In the genomic region with DNA sequence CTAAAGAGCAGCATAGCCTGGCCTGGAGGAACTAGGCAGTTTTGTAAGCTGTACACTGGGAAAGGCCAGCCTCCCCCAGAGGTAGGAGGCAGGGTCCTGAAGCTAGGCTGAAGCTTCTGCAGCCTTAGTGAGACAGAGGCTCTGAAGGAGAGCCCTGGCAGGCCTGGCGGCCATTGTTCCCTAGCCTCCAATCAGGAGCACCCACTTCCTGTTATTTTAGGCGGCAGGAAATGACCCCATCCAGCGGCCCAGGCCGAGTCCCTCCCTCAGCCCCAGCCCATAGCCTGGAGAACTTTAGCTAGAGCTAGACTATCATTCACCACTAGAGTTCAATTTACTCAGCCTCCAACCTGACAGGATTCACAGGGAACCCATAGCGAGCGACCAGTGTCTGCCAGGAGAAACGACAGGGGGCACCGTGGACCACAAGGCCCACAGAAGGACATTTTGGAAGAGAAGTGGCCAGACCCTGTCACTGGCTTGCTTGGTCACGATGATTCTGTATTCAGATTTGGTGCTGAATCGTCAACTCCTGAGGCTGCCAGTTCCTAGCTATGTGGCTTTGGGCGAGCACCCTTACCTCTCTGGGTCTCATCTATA, we compare ENCODE assay signal across 8 mouse cellular contexts. TPM values are rescaled to one million over a fixed set of nuclear protein-coding genes. Genes with fewer than 3 reads are reported as not detected.
DNase-seq lines count a peak whose midpoint lies in the region; ATAC-seq and TF ChIP-seq lines count a peak whose summit lies in the region.

No protein-coding gene starts in this region.

- H3K36me3 ChIP-seq in forebrain, embryonic 16.5 days (ENCODE audit: control insufficient read depth, insufficient read depth) = no peaks in the 10 kb centered on the region
- H3K36me3 ChIP-seq in intestine, embryonic 14.5 days (ENCODE audit: control insufficient read depth, insufficient read depth, low read length) = no peaks in the 10 kb centered on the region
- H3K36me3 ChIP-seq in small intestine, adult 2 months (ENCODE audit: control insufficient read depth, insufficient read depth, low read length) = no peaks in the 10 kb centered on the region

- no peak for TF ChIP-seq CTCF in small intestine, adult 2 months (IDR thresholded peaks at IDR 0.05; ENCODE audit: extremely low read depth, insufficient read length, insufficient replicate concordance, low read depth, low read length)

- no peak overlapping the region for H3K4me2 ChIP-seq in forebrain, embryonic 16.5 days (ENCODE audit: low read length)
- H3K4me2 ChIP-seq in intestine, embryonic 14.5 days (ENCODE audit: low read length) = peak overlapping the region; percentile 3

- H3K4me1 ChIP-seq in forebrain, embryonic 16.5 days (replicated peaks; ENCODE audit: control insufficient read depth, insufficient read depth, low read length) = peaks cover 58% of the 10 kb centered on the region
- H3K4me1 ChIP-seq in intestine, embryonic 14.5 days (replicated peaks; ENCODE audit: control insufficient read depth, insufficient read depth, low read length) = peaks cover 42% of the 10 kb centered on the region
- peaks cover 7% of the 10 kb centered on the region for H3K4me1 ChIP-seq in small intestine, adult 2 months (ENCODE audit: control insufficient read depth, insufficient read depth, insufficient read length, low read length)

- no peak overlapping the region for H3K27ac ChIP-seq in forebrain, embryonic 16.5 days (ENCODE audit: low read length)
- peak overlapping the region; percentile 55 for H3K27ac ChIP-seq in intestine, embryonic 14.5 days (ENCODE audit: low read depth)
- 0 out of 2 replicates have a peak overlapping the region, but pooled peaks have one; percentile 15 for H3K27ac ChIP-seq in small intestine, adult 2 months (ENCODE audit: insufficient read depth, low read depth, low read length)

- no peak for TF ChIP-seq POLR2A in small intestine, adult 2 months (IDR thresholded peaks at IDR 0.05; ENCODE audit: low read depth, low read length)

- no peak overlapping the region for H3K4me3 ChIP-seq in forebrain, embryonic 16.5 days (replicated peaks; ENCODE audit: low read length)
- H3K4me3 ChIP-seq in intestine, embryonic 14.5 days (ENCODE audit: low read depth, low read length) = peak overlapping the region; percentile 5; the same call in 1 of the 2 replicates
- no peak overlapping the region for H3K4me3 ChIP-seq in small intestine, adult 2 months (ENCODE audit: low read depth, low read length)

- DNase-seq in adrenal gland, postnatal 10 days = peak; percentile 51
- no peak for DNase-seq in adrenal gland, postnatal 25 days
- no peak for DNase-seq in intestine, embryonic 14.5 days (ENCODE audit: low spot score)
- peak; percentile 75 to 85 for DNase-seq in lung, adult 18-20 months
- no peak for DNase-seq in cerebellum, adult 11 months

- no peaks in the 10 kb centered on the region for H3K9me3 ChIP-seq in forebrain, embryonic 16.5 days (ENCODE audit: control insufficient read depth, low read length)
- H3K9me3 ChIP-seq in intestine, embryonic 14.5 days (ENCODE audit: control insufficient read depth, low read length) = no peaks in the 10 kb centered on the region

- no peaks in the 10 kb centered on the region for H3K27me3 ChIP-seq in forebrain, embryonic 16.5 days (replicated peaks; ENCODE audit: control insufficient read depth, insufficient read depth, low read length)
- H3K27me3 ChIP-seq in intestine, embryonic 14.5 days (replicated peaks; ENCODE audit: control insufficient read depth, insufficient read depth, low read length) = no peaks in the 10 kb centered on the region
- H3K27me3 ChIP-seq in small intestine, adult 2 months (ENCODE audit: control insufficient read depth, insufficient read depth, low read length) = no peaks in the 10 kb centered on the region

- no peak for ATAC-seq in forebrain, embryonic 16.5 days
- no peak for ATAC-seq in intestine, embryonic 14.5 days (replicated peaks; ENCODE audit: low FRiP score, low TSS enrichment, low read depth)
- no peak for ATAC-seq in erythroblast, adult 5-6 weeks (replicated peaks; ENCODE audit: low FRiP score, poor library complexity, severe bottlenecking)

- peak overlapping the region; percentile 27; the same call in 1 of the 2 replicates for H3K9ac ChIP-seq in forebrain, embryonic 16.5 days (replicated peaks; ENCODE audit: low read depth, low read length)
- 0 out of 2 replicates have a peak overlapping the region, but pooled peaks have one; percentile 2 for H3K9ac ChIP-seq in intestine, embryonic 14.5 days (ENCODE audit: low read length)

- 64% methylated on average over 11 of the region's 11 CpGs for WGBS in forebrain, embryonic 16.5 days
- 59% methylated on average over 11 of the region's 11 CpGs for WGBS in intestine, embryonic 14.5 days
- 66% methylated on average over 11 of the region's 11 CpGs for WGBS in small intestine, adult 2 months

RNA-seq across cellular contexts. Expression of a gene that starts 4.4 kb away (rescaled TPM):
- 10 to 100 TPM; 60.4 to 72.7 TPM for total RNA-seq in adrenal gland, postnatal 10 days (2021)
- total RNA-seq in adrenal gland, postnatal 25 days (2021) = 55.0 and 68.0 TPM in 2 replicates
- polyA plus RNA-seq in forebrain, embryonic 16.5 days (2015; fragmentation: Nextera tagmentation; extraction: Ambion mirVana) = 64.7 and 68.7 TPM in 2 replicates
- polyA plus RNA-seq in intestine, embryonic 14.5 days (2014; fragmentation: Nextera tagmentation; extraction: Ambion mirVana) = 37.8 and 38.0 TPM in 2 replicates
- 40.2 and 47.3 TPM in 2 replicates for polyA plus RNA-seq in small intestine, adult 2 months (2012; rRNA removed)
- total RNA-seq in erythroblast, adult 5-6 weeks (2015; ENCODE audit: low replicate concordance) = 3.3 and 7.3 TPM in 2 replicates
- 7.7 and 17.0 TPM in 2 replicates for total RNA-seq in erythroblast, adult 5-6 weeks (2017; ENCODE audit: low replicate concordance)

RNA-seq across cellular contexts. Expression of a gene that starts 10.4 kb away (rescaled TPM):
- total RNA-seq in adrenal gland, postnatal 10 days (2021) = 10 to 100 TPM; 73.1 to 74.8 TPM
- total RNA-seq in adrenal gland, postnatal 25 days (2021) = 88.0 and 93.9 TPM in 2 replicates
- polyA plus RNA-seq in forebrain, embryonic 16.5 days (2015; fragmentation: Nextera tagmentation; extraction: Ambion mirVana) = 179 and 192 TPM in 2 replicates
- polyA plus RNA-seq in intestine, embryonic 14.5 days (2014; fragmentation: Nextera tagmentation; extraction: Ambion mirVana) = 20.5 and 24.6 TPM in 2 replicates
- polyA plus RNA-seq in small intestine, adult 2 months (2012; rRNA removed) = 12.6 and 21.4 TPM in 2 replicates
- 8.3 and 12.7 TPM in 2 replicates for total RNA-seq in erythroblast, adult 5-6 weeks (2015; ENCODE audit: low replicate concordance)
- total RNA-seq in erythroblast, adult 5-6 weeks (2017; ENCODE audit: low replicate concordance) = 10.7 and 14.2 TPM in 2 replicates

RNA-seq across cellular contexts. Expression of a gene that starts 34.8 kb away (rescaled TPM):
- 1 to 10 TPM; 5.5 to 5.6 TPM for total RNA-seq in adrenal gland, postnatal 10 days (2021)
- 1.7 and 2.4 TPM in 2 replicates for total RNA-seq in adrenal gland, postnatal 25 days (2021)
- polyA plus RNA-seq in forebrain, embryonic 16.5 days (2015; fragmentation: Nextera tagmentation; extraction: Ambion mirVana) = 2.1 and 3.6 TPM in 2 replicates
- polyA plus RNA-seq in intestine, embryonic 14.5 days (2014; fragmentation: Nextera tagmentation; extraction: Ambion mirVana) = 5.3 and 6.7 TPM in 2 replicates
- polyA plus RNA-seq in small intestine, adult 2 months (2012; rRNA removed) = 0.55 and 0.77 TPM in 2 replicates
- not detected in 2 replicates for total RNA-seq in erythroblast, adult 5-6 weeks (2015; ENCODE audit: low replicate concordance)
- not detected in 2 replicates for total RNA-seq in erythroblast, adult 5-6 weeks (2017; ENCODE audit: low replicate concordance)

RNA-seq across cellular contexts. Expression of a gene that starts 49.2 kb away (rescaled TPM):
- 100 to 1,000 TPM; 177 to 229 TPM for total RNA-seq in adrenal gland, postnatal 10 days (2021)
- 190 and 232 TPM in 2 replicates for total RNA-seq in adrenal gland, postnatal 25 days (2021)
- polyA plus RNA-seq in forebrain, embryonic 16.5 days (2015; fragmentation: Nextera tagmentation; extraction: Ambion mirVana) = 172 and 187 TPM in 2 replicates
- polyA plus RNA-seq in intestine, embryonic 14.5 days (2014; fragmentation: Nextera tagmentation; extraction: Ambion mirVana) = 206 TPM in 2 replicates
- 10.0 and 22.1 TPM in 2 replicates for polyA plus RNA-seq in small intestine, adult 2 months (2012; rRNA removed)
- 40.5 and 74.0 TPM in 2 replicates for total RNA-seq in erythroblast, adult 5-6 weeks (2015; ENCODE audit: low replicate concordance)
- total RNA-seq in erythroblast, adult 5-6 weeks (2017; ENCODE audit: low replicate concordance) = 130 and 133 TPM in 2 replicates

Comparison
In these comparisons a context has a peak if more than half of its experiments do, and no peak if none do; other contexts are left out.
1. DNase-seq: peak in adrenal gland, postnatal 10 days (single experiment) and lung, adult 18-20 months (2 of 2); none in adrenal gland, postnatal 25 days (single experiment), intestine, embryonic 14.5 days (single experiment) and cerebellum, adult 11 months (single experiment).